Mouse (Mus musculus): Measurements from ENCODE around the gene Igf2bp1. TPM values are rescaled to one million over a fixed set of nuclear protein-coding genes. Genes with fewer than 3 reads are reported as not detected.

The Igf2bp1 gene
- total RNA-seq, 2 experiments from 2014 or later = 0.08 to 0.17 TPM

GRCm38 (mm10) chr11:96011982-96012381 is 6.2 kb upstream of the Igf2bp1 start:
- intact Hi-C loops (cut with DNase I) = loop anchor here (5.0 kb wide), 1 partner anchor 190 kb away; no protein-coding TSS in a partner anchor
- no peak for DNase-seq

- intact Hi-C loops (cut with DNase I) = loop anchor here (2.0 to 5.0 kb wide), 2 partner anchors 26 to 273 kb away; partner anchors contain the start of genes Hoxb8 and Snf8
- no peak for DNase-seq
These were observed 3.1 kb upstream of the Igf2bp1 start for GRCm38 (mm10) chr11:96008827-96009226.

GRCm38 (mm10) chr11:96007516-96008235 is 1.9 kb upstream of the Igf2bp1 start:
- peak; percentile 14 to 63 for DNase-seq
- intact Hi-C loops (cut with DNase I) = loop anchor here (2.0 to 5.0 kb wide), 2 partner anchors 27 to 275 kb away; partner anchors contain the start of genes Hoxb8 and Snf8

GRCm38 (mm10) chr11:96006852-96007515 is 1.2 kb upstream of the Igf2bp1 start:
- peak; percentile 36 to 47 for DNase-seq

GRCm38 (mm10) chr11:96006367-96006851 is 669 bp upstream of the Igf2bp1 start:
- intact Hi-C loops (cut with DNase I) = loop anchor here (5.0 kb wide), 1 partner anchor 276 kb away; the partner anchor contains the start of gene Hoxb8
- DNase-seq = peak; percentile 25 to 55

More at GRCm38 (mm10) chr11:96006852-96007515, 1.2 kb upstream of the Igf2bp1 start:
- intact Hi-C loops (cut with DNase I) = loop anchor here (5.0 kb wide), 1 partner anchor 275 kb away; the partner anchor contains the start of gene Hoxb8

GRCm38 (mm10) chr11:96004793-96005402 is 842 bp downstream of the Igf2bp1 start:
- DNase-seq = peak in 1 of 2 experiments; percentile 30
- intact Hi-C loops (cut with DNase I) = loop anchor here (5.0 kb wide), 1 partner anchor 277 kb away; the partner anchor contains the start of gene Hoxb8

- DNase-seq = peak in 1 of 2 experiments; percentile 44
- intact Hi-C loops (cut with DNase I) = no loop called here
These were observed 1.6 kb downstream of the Igf2bp1 start for GRCm38 (mm10) chr11:96003969-96004792.

GRCm38 (mm10) chr11:96003100-96003900 is 2.4 kb downstream of the Igf2bp1 start:
- intact Hi-C loops (cut with DNase I) = no loop called here
- no peak for DNase-seq

- no peak for DNase-seq
- intact Hi-C loops (cut with DNase I) = no loop called here
These were observed 11.6 kb downstream of the Igf2bp1 start for GRCm38 (mm10) chr11:95994151-95994550.

- intact Hi-C loops (cut with DNase I) = no loop called here
- DNase-seq = peak in 1 of 2 experiments; percentile 13
These were observed 14.6 kb downstream of the Igf2bp1 start for GRCm38 (mm10) chr11:95990886-95991708.

- no peak for DNase-seq
- intact Hi-C loops (cut with DNase I) = no loop called here
These were observed 15.3 kb downstream of the Igf2bp1 start for GRCm38 (mm10) chr11:95990431-95990830.

- no peak for DNase-seq
- intact Hi-C loops (cut with DNase I) = no loop called here
These were observed 15.9 kb downstream of the Igf2bp1 start for GRCm38 (mm10) chr11:95989864-95990263.

- intact Hi-C loops (cut with DNase I) = no loop called here
- DNase-seq = peak; percentile 54 to 72
These were observed 17.2 kb downstream of the Igf2bp1 start for GRCm38 (mm10) chr11:95988533-95988932.

- intact Hi-C loops (cut with DNase I) = no loop called here
- no peak for DNase-seq
These were observed 17.8 kb downstream of the Igf2bp1 start for GRCm38 (mm10) chr11:95987854-95988447.

- no peak for DNase-seq
- intact Hi-C loops (cut with DNase I) = no loop called here
These were observed 23.3 kb downstream of the Igf2bp1 start for GRCm38 (mm10) chr11:95982475-95982874.

GRCm38 (mm10) chr11:95981804-95982203 is 23.9 kb downstream of the Igf2bp1 start:
- intact Hi-C loops (cut with DNase I) = loop anchor here (1.0 kb wide), 1 partner anchor 155 kb away; no protein-coding TSS in a partner anchor
- DNase-seq = no peak

- DNase-seq = peak in 1 of 2 experiments; percentile 11
- intact Hi-C loops (cut with DNase I) = loop anchor here (1.0 kb wide), 1 partner anchor 154 kb away; no protein-coding TSS in a partner anchor
These were observed 24.9 kb downstream of the Igf2bp1 start for GRCm38 (mm10) chr11:95980762-95981418.
